Mouse (Mus musculus): ENCODE data around the gene Timmdc1.
A peak's percentile ranks its signal among the peaks of the same experiment; 100 is the strongest.

The Timmdc1 gene

GRCm38 (mm10) chr16:38522129-38523084 is at the start of gene Timmdc1:
Timmdc1 (minus strand) TSS chr16:38522663.
- DNase-seq (ENCODE audit: low read depth): peak; percentile 80

DNA sequence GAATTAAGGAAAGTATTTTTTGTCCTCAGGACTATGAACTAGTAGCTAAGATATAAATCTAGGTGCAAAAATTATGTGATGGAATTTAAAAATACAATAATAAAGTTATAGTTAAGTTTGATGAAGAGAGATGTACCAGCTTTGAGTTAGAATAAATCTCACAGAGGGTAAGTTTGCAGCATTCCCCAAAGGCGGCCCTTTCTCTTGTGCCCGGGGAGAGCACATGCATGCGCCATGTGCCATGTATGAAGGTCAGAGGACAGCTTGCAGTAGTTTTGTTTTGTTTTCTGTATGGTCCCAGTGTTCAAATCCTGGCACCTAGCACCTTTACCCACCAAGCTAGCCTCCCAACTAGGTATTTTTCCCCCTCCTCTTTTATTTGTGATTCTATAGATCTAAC is 49.0 kb upstream of the Timmdc1 start:
- DNase-seq (ENCODE audit: low read depth): no peak

- DNase-seq (ENCODE audit: low read depth): no peak
These were observed 45.7 kb upstream of the Timmdc1 start for GRCm38 (mm10) chr16:38568192-38568591.

DNA sequence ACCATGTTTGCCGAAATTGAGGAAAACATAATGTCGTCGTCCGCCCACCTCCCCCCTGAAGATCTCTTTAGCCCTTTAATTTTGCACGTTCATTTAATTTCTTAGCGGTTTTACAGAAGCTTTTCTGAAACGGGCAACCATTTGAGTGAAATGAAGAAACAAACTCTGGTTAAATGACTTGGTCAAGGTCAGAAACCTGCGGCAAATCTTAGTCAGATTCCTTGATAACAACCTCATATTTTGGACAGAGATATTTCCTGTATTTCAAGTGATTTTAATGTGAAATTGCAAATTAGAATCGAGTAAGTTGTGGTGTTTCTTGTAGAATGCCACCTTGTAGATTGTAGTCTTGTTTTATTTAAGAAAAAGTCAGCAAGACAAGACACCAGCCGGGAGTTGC is 41.1 kb upstream of the Timmdc1 start:
- DNase-seq (ENCODE audit: low read depth): no peak

DNA sequence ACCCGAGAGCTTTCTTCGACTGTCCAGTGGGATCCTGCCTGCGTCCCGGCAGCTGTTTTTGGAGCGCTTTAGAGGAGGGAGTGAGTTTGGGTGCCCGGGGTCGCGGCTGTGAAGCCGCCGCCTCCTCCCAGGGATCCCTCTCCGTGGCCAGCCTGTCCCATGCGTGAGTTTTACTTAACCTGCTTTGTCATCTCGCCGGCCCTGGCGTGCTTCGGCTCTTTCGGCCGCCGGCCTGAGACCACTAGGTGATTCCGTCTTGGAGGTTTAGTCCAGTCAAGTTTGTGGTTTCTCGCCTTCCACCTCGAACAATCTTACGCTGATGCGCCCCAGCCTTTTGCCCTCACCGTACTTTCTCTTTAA is 40.5 kb upstream of the Timmdc1 start:
- DNase-seq (ENCODE audit: low read depth): no peak

DNA sequence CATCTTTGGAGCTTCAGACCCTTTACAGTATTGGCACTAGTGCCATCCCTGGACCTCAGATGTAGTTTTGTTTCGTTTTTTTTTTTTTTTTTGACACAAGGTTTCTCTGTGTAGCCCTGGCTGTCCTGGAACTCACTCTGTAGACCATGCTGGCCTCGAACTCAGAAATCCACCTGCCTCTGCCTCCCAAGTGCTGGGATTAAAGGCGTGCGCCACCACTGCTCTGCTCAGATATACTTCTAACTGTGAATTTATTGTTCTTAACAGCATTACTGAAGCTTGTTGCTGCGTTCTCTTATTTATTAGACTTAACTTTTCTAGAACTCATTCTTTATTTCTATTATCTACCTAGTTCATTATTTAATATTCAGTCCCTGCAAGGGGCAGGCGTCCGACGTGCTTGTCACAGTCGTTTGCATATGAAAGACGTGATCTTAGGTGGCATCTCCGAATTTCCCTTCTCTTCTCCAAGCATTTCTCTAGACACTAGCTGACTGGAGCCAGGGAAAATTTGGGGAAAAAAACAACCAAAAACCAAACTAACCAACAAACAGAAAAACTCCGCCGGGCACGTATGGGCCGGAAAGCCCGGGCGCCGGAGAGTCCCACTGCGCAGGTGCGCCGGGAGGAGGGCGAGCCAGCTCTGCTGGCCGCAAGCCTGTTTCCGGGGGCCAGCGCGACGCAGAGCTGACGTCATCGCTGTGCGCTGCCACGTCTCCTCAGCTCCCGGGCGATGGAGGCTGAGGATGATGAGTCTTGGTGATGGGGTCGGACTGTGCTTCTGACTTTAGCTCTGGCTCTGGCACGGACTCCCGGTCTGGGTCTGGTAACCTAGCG is 39.9 kb upstream of the Timmdc1 start:
- peak; percentile 76 for DNase-seq (ENCODE audit: low read depth)

- no peak for DNase-seq (ENCODE audit: low read depth)
These were observed 35.8 kb upstream of the Timmdc1 start, which contains the start of gene Tmem39a for GRCm38 (mm10) chr16:38558221-38558748. Tmem39a (plus strand) TSS chr16:38558698.

GRCm38 (mm10) chr16:38555988-38556387 is 33.5 kb upstream of the Timmdc1 start:
- DNase-seq (ENCODE audit: low read depth): no peak

- DNase-seq (ENCODE audit: low read depth): no peak
These were observed 27.3 kb upstream of the Timmdc1 start, which contains the start of gene Poglut1 for GRCm38 (mm10) chr16:38549479-38550396. Poglut1 (minus strand) TSS chr16:38550258.

DNA sequence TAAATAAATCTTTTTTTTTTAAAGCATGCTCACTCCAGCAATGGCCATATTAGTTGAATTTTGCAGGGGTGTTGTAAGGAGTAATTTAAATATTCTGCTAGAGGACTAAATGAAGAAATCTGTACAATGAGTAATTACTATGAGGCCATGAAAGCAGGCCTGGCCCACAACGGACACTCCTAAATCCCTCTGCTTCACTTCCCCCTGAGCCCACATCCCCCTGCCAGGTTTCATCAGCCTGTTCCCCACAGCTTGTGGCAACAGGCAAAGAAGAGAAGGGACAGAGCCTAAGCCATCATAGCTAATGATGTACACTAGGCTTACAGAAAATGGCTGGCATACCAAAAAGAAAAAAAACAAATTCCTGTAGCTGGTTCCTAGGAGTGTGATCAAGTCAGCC is 25.5 kb upstream of the Timmdc1 start:
- no peak for DNase-seq (ENCODE audit: low read depth)

DNA sequence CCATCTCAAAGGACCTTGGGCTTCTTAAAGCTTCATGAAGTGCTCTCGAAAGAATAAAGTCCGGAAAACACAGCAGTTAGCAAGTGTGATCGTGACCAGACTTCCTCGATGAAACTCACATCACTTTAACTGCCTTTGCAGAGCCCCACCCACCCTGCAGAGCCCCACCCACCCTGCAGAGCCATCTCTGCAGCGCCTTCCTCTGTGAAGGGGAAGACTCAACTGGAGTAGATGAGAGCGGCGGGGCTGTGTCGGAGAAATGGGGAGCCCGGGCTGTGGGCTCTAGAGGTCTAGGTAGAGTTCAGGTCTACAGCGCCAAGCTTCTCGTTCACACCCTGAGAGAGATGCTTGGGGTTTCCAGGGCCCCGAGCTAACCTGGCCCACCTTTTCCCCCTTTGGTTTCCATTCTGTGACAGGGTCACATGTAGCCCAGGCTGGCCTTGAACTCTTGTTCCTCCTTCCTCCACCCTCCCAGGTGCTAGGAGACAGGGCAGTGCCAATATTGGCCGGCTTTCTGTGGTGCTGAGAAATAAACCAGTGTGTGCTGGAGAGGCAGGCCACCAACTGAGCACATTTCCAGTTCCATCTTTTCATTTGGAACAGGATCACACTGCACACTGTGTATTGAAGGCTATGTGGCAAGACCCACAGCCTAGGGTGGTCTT is 16.4 kb upstream of the Timmdc1 start:
- no peak for DNase-seq (ENCODE audit: low read depth)

DNA sequence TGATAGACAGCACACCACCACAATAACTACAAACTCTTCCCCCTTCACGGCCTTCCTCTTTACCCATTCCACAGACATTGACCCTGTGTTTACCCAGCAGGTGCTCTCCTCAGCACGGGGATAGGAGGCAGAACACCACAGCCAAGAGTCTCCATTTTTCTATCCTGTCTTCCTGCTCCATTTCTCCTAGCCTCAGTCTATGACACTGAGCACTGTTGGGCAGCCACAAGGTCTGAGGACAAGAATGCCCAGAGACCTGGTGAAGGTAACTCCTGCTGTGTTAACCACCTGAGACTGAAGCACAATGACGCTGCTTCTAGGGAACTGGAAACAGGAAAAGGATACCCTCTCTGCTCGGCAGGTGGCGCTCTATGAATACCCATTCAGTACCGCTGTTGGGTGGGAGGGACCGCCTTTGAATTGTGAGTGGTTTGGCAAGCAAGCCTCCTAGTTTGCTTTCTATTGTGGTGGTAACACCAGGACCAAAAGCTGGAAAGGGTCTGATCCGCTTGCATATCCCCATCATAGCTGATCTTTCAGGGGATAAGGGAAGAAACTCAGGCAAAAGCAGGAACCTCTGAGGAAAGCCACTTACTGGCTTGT is 14.2 kb upstream of the Timmdc1 start:
- DNase-seq (ENCODE audit: low read depth): no peak

DNA sequence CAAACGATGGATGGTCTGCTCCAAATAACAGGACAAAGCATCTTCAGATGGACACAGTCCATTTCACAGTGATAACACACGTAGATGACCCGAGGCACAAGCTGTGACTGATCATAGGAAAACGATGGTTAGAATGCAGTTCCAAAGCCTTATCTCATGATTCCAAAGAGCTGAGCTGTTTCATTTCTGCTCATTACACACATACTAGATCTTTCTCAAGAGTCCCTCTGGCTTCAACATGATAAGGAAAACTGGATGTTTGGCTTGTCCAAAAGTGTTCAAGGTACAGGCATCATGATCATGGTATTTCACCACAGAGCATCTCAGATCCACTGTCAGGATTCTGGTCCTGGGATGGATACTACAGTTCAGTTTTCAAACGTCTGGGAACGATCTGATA is 3.8 kb upstream of the Timmdc1 start:
- no peak for DNase-seq (ENCODE audit: low read depth)

DNA sequence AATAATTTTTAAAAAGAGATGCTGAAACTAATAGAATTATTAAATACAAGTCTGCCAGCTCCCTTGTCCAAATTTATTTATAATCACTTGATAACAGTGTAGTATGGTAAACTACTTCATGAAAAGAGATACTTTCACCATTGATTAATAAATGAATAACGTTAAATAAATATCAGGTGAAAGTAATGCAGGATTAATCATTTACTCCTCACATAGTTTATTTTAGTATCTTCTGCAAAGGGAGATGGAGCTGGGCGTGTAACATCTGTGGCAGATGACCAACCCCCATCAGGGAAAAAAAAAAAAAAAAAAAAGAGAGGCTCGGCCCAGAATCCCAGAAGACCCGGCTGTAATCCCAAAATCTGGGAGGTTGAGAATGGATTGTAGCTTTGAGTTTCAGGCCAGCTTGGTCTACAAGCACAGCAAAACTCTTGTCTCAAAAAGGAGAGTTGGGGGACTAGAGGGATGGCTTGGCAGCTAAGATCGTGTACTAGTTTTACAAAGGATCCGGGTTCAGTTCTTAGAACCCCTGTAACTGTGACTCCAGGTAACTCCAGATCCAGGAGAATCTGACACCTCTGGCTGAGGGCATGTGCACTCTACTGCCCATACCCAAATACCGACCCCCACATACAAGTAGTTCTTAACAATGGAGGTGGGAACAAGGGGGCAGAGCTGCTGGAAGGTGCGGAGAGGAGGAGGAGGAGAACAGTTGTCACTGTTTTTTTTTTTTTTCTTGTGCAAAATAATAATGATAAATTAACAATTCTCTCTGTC is 1.1 kb downstream of the Timmdc1 start:
- DNase-seq (ENCODE audit: low read depth): no peak

DNA sequence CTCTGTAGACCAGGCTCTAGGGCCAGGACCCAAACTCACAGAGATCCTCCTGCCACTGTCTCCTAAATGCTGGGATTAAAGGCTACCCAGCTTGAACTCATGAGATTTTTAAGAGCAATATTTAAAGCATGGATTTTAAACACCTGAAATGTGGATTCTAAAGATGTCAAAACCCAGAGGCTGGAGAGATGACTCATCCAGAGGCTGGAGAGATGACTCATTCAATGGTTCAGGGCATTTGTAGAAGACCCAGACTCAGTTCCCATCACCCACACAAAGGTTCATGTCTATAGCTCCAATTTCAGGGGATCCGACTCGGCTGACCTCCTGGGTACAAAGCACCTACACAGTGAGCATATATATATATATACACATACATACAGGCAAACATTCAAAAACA is 3.3 kb downstream of the Timmdc1 start:
- DNase-seq (ENCODE audit: low read depth): no peak

- DNase-seq (ENCODE audit: low read depth): no peak
These were observed 11.6 kb downstream of the Timmdc1 start for GRCm38 (mm10) chr16:38510846-38511245.

- peak; percentile 29 for DNase-seq (ENCODE audit: low read depth)
These were observed 16.3 kb downstream of the Timmdc1 start for GRCm38 (mm10) chr16:38506041-38506634.

DNA sequence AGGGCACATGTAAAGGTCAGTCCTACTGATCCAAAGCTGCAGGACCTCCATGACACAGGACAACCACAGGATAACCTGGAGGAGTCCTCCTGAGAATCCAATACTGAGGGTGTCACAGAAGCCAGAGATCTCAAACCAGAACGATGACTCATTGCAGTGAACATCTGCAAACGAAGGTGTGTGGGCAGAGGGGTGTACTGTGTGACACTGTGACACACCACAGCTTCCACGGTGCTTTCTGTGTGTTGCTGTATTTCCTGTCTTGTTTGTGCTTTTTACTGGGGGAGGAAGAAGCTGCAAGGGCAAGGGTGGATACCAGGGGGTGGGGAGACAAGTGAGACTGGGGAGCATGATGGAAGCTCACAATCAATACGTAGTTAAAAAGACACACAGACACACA is 18.9 kb downstream of the Timmdc1 start:
- no peak for DNase-seq (ENCODE audit: low read depth)

GRCm38 (mm10) chr16:38502469-38502868 is 20.0 kb downstream of the Timmdc1 start:
- no peak for DNase-seq (ENCODE audit: low read depth)
